Mouse (Mus musculus): ENCODE data around the gene Gm14180. TPM values are rescaled to one million over a fixed set of nuclear protein-coding genes. Genes with fewer than 3 reads are reported as not detected.

Gm14180 gene
- polyA plus RNA-seq, 1 experiment from 2014 or later, result not detected

Other genes starting within 250 kb of the Gm14180 start
- 0.15 and 0.93 TPM in 2 replicates for gene Krt23, start 241.2 kb downstream of the Gm14180 start, polyA plus RNA-seq (2015; fragmentation: Nextera tagmentation; extraction: Ambion mirVana)
- not detected in 2 replicates for gene Krt39, start 213.0 kb downstream of the Gm14180 start, polyA plus RNA-seq (2015; fragmentation: Nextera tagmentation; extraction: Ambion mirVana)
- gene Krt40, start 191.1 kb downstream of the Gm14180 start, polyA plus RNA-seq (2015; fragmentation: Nextera tagmentation; extraction: Ambion mirVana), result not detected in 2 replicates
- gene Krtap3-3, start 183.4 kb downstream of the Gm14180 start, polyA plus RNA-seq (2015; fragmentation: Nextera tagmentation; extraction: Ambion mirVana), result not detected in 2 replicates
- not detected in 2 replicates for gene Krtap3-2, start 177.4 kb downstream of the Gm14180 start, polyA plus RNA-seq (2015; fragmentation: Nextera tagmentation; extraction: Ambion mirVana)
- not detected in 2 replicates for gene Gm11939, start 174.8 kb downstream of the Gm14180 start, polyA plus RNA-seq (2015; fragmentation: Nextera tagmentation; extraction: Ambion mirVana)
- 0.43 TPM in 1 of 2 replicates, not detected in the other for gene Krtap3-1, start 167.7 kb downstream of the Gm14180 start, polyA plus RNA-seq (2015; fragmentation: Nextera tagmentation; extraction: Ambion mirVana)
- gene Krtap1-5, start 153.3 kb downstream of the Gm14180 start, polyA plus RNA-seq (2015; fragmentation: Nextera tagmentation; extraction: Ambion mirVana), result not detected in 2 replicates
- gene Krtap1-4, start 150.6 kb downstream of the Gm14180 start, polyA plus RNA-seq (2015; fragmentation: Nextera tagmentation; extraction: Ambion mirVana), result not detected in 2 replicates
- not detected in 2 replicates for gene Krtap1-3, start 143.0 kb downstream of the Gm14180 start, polyA plus RNA-seq (2015; fragmentation: Nextera tagmentation; extraction: Ambion mirVana)
- not detected in 2 replicates for gene Krtap9-3, start 136.2 kb downstream of the Gm14180 start, polyA plus RNA-seq (2015; fragmentation: Nextera tagmentation; extraction: Ambion mirVana)
- not detected in 2 replicates for gene Gm11938, start 131.0 kb downstream of the Gm14180 start, polyA plus RNA-seq (2015; fragmentation: Nextera tagmentation; extraction: Ambion mirVana)
- gene Gm11937, start 124.1 kb downstream of the Gm14180 start, polyA plus RNA-seq (2015; fragmentation: Nextera tagmentation; extraction: Ambion mirVana), result not detected in 2 replicates
- not detected in 2 replicates for gene Krtap2-4, start 119.4 kb downstream of the Gm14180 start, polyA plus RNA-seq (2015; fragmentation: Nextera tagmentation; extraction: Ambion mirVana)
- gene Gm11562, start 113.9 kb downstream of the Gm14180 start, polyA plus RNA-seq (2015; fragmentation: Nextera tagmentation; extraction: Ambion mirVana), result not detected in 2 replicates
- gene Krtap4-1, start 106.1 kb downstream of the Gm14180 start, polyA plus RNA-seq (2015; fragmentation: Nextera tagmentation; extraction: Ambion mirVana), result not detected in 2 replicates
- not detected in 2 replicates for gene Krtap4-2, start 99.2 kb downstream of the Gm14180 start, polyA plus RNA-seq (2015; fragmentation: Nextera tagmentation; extraction: Ambion mirVana)
- not detected in 2 replicates for gene Krtap4-7, start 90.2 kb downstream of the Gm14180 start, polyA plus RNA-seq (2015; fragmentation: Nextera tagmentation; extraction: Ambion mirVana)
- gene Gm11555, start 84.1 kb downstream of the Gm14180 start, polyA plus RNA-seq (2015; fragmentation: Nextera tagmentation; extraction: Ambion mirVana), result not detected in 2 replicates
- gene Gm11563, start 75.3 kb downstream of the Gm14180 start, polyA plus RNA-seq (2015; fragmentation: Nextera tagmentation; extraction: Ambion mirVana), result not detected in 2 replicates
- gene Krtap4-6, start 68.3 kb downstream of the Gm14180 start, polyA plus RNA-seq (2015; fragmentation: Nextera tagmentation; extraction: Ambion mirVana), result not detected in 2 replicates
- not detected in 2 replicates for gene Gm14190, start 43.5 kb downstream of the Gm14180 start, polyA plus RNA-seq (2015; fragmentation: Nextera tagmentation; extraction: Ambion mirVana)
- gene Gm11595, start 38.6 kb upstream of the Gm14180 start, polyA plus RNA-seq (2015; fragmentation: Nextera tagmentation; extraction: Ambion mirVana), result not detected in 2 replicates
- not detected in 2 replicates for gene Krtap4-8, start 46.4 kb upstream of the Gm14180 start, polyA plus RNA-seq (2015; fragmentation: Nextera tagmentation; extraction: Ambion mirVana)
- gene Krtap4-9, start 50.9 kb upstream of the Gm14180 start, polyA plus RNA-seq (2015; fragmentation: Nextera tagmentation; extraction: Ambion mirVana), result not detected in 2 replicates
- not detected in 2 replicates for gene Gm11596, start 59.2 kb upstream of the Gm14180 start, polyA plus RNA-seq (2015; fragmentation: Nextera tagmentation; extraction: Ambion mirVana)
- not detected in 2 replicates for gene Gm11569, start 64.6 kb upstream of the Gm14180 start, polyA plus RNA-seq (2015; fragmentation: Nextera tagmentation; extraction: Ambion mirVana)
- gene Gm11554, start 70.2 kb upstream of the Gm14180 start, polyA plus RNA-seq (2015; fragmentation: Nextera tagmentation; extraction: Ambion mirVana), result not detected in 2 replicates
- not detected in 2 replicates for gene Krtap4-13, start 75.6 kb upstream of the Gm14180 start, polyA plus RNA-seq (2015; fragmentation: Nextera tagmentation; extraction: Ambion mirVana)
- not detected in 2 replicates for gene Gm11564, start 81.4 kb upstream of the Gm14180 start, polyA plus RNA-seq (2015; fragmentation: Nextera tagmentation; extraction: Ambion mirVana)
- gene 2300003K06Rik, start 103.8 kb upstream of the Gm14180 start, polyA plus RNA-seq (2015; fragmentation: Nextera tagmentation; extraction: Ambion mirVana), result not detected in 2 replicates
- gene Krtap4-16, start 117.3 kb upstream of the Gm14180 start, polyA plus RNA-seq (2015; fragmentation: Nextera tagmentation; extraction: Ambion mirVana), result not detected in 2 replicates
- not detected in 2 replicates for gene Gm11568, start 123.6 kb upstream of the Gm14180 start, polyA plus RNA-seq (2015; fragmentation: Nextera tagmentation; extraction: Ambion mirVana)
- not detected in 2 replicates for gene Gm11559, start 130.2 kb upstream of the Gm14180 start, polyA plus RNA-seq (2015; fragmentation: Nextera tagmentation; extraction: Ambion mirVana)
- not detected in 2 replicates for gene Krtap9-1, start 139.1 kb upstream of the Gm14180 start, polyA plus RNA-seq (2015; fragmentation: Nextera tagmentation; extraction: Ambion mirVana)
- not detected in 2 replicates for gene Gm11567, start 144.9 kb upstream of the Gm14180 start, polyA plus RNA-seq (2015; fragmentation: Nextera tagmentation; extraction: Ambion mirVana)
- gene Krtap31-1, start 173.6 kb upstream of the Gm14180 start, polyA plus RNA-seq (2015; fragmentation: Nextera tagmentation; extraction: Ambion mirVana), result not detected in 2 replicates
- gene Gm11565, start 180.5 kb upstream of the Gm14180 start, polyA plus RNA-seq (2015; fragmentation: Nextera tagmentation; extraction: Ambion mirVana), result not detected in 2 replicates
- not detected in 2 replicates for gene Krtap31-2, start 202.0 kb upstream of the Gm14180 start, polyA plus RNA-seq (2015; fragmentation: Nextera tagmentation; extraction: Ambion mirVana)
- gene Krtap9-5, start 214.2 kb upstream of the Gm14180 start, polyA plus RNA-seq (2015; fragmentation: Nextera tagmentation; extraction: Ambion mirVana), result not detected in 2 replicates
- gene Krtap29-1, start 244.8 kb upstream of the Gm14180 start, polyA plus RNA-seq (2015; fragmentation: Nextera tagmentation; extraction: Ambion mirVana), result not detected in 2 replicates